Mouse (Mus musculus) thymus, postnatal 14 days (tissue): Measurements from ENCODE around the gene Golph3.

Source experiments
- DNase-seq: peaks from one replicate; pipeline ENCODE4 v3.0.0; 2021

Golph3 gene

DNA sequence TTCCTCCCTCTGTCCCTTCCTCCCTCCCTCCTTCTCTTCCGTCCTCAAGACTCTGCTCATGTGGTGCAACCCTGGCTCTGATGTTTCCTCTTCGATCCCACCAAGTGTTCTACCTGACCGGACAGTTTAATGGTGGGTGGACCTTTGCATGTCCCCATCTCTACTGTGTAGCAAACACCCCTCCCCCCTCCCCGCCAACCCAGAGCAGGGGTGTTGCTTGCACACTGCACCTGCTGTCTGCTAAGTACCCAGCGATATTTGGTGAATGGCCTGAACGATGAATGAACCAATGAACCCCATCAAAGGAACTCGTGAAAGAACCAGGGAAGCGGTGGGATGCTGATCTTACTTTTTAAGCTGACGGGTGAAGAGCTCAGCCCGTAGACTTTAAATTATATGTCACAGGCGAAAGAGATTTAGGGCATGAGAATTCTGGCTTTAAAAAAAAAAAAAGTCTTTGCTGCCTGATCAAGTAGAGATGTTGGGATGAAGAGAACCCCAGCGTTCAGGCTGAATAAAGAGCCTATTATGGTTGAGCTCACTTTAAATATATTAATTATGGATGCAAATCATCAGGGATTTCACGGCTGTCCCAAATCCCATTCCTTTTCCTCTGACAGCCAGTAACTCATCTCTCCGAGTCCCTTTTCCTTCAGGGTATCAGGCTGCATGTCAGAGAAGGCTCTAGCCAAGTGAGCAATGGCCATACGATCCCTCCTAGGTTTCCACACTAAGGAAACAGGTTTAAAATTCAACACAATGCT is 67.7 kb downstream of the Golph3 start:
- no peak for DNase-seq

DNA sequence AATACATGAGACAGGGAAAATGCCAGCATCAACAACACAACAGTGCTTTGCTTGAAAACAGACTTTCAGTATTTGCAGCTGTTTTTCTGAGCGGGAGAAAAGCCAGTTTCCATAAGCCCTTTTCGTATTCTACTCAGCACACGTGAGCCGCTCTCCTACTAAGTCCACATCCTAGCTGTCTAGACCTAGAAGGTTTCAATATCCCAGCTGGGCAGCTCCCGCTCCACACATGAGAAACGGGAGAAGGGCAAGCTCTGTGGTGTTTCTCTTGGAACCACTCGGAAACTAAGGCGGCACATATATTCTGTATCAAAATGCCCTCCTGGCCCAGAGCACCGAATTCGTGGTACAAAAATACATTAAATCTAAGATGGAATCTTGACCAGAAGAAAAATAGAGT is 73.5 kb downstream of the Golph3 start:
- DNase-seq = no peak

DNA sequence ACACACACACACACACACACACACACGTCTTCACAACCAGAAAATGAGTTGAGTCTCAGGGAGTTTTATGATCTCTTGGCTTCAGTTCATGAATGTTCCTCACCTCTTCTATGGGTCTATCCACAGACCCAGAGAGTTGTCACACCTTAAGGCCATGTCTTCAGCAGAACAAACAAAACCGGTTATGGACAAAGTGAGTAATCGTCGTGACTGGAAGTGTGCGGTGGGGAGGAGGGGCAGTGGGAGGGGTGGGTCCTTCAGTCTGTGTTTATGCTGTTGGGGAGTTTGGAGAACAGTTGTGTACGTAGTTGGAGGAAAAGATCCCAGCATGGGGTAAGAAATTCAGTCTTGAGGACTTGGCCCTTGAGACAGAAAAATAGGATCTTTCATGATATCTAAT is 75.8 kb downstream of the Golph3 start:
- DNase-seq = no peak
